Mouse (Mus musculus) ES-Bruce4 (cell line): Measurements from ENCODE around the gene BC037034. TPM values are rescaled to one million over a fixed set of nuclear protein-coding genes. Genes with fewer than 3 reads are reported as not detected.

Source experiments
- H3K27ac ChIP-seq: 2 replicates; pipeline ENCODE4 v1.5.1; 2012; ENCODE audit warnings: low read length, inconsistent platforms; ENCODE audit not compliant: insufficient read depth
- H3K27me3 ChIP-seq: 2 replicates; pipeline ENCODE4 v1.6.1; 2012; ENCODE audit warnings: mild to moderate bottlenecking, low read length, inconsistent platforms; ENCODE audit not compliant: control insufficient read depth, poor library complexity, insufficient read depth, severe bottlenecking
- H3K36me3 ChIP-seq: 2 replicates; pipeline ENCODE4 v1.6.1; 2012; ENCODE audit warnings: inconsistent platforms, mild to moderate bottlenecking, low read length, moderate library complexity; ENCODE audit not compliant: control insufficient read depth, poor library complexity, insufficient read depth, severe bottlenecking
- H3K4me1 ChIP-seq: one replicate; pipeline ENCODE4 v1.8.1; 2011; ENCODE audit warnings: low read length; ENCODE audit not compliant: control insufficient read depth, insufficient read depth
- H3K4me3 ChIP-seq: 2 replicates; pipeline ENCODE4 v1.5.1; 2011; ENCODE audit warnings: low read depth, mild to moderate bottlenecking, low read length
- H3K9ac ChIP-seq: 2 replicates; pipeline ENCODE4 v1.6.1; 2012; ENCODE audit warnings: low read depth, mild to moderate bottlenecking, inconsistent platforms; ENCODE audit not compliant: poor library complexity, severe bottlenecking
- H3K9me3 ChIP-seq: replicated peaks from 2 replicates; pipeline ENCODE4 v1.6.1; 2012; ENCODE audit warnings: mild to moderate bottlenecking, low read length, inconsistent platforms; ENCODE audit not compliant: control insufficient read depth, poor library complexity, insufficient read depth, severe bottlenecking
- CTCF ChIP-seq: IDR thresholded peaks from one replicate; pipeline ENCODE4 v1.8.1; 2011; ENCODE audit warnings: low read depth, low read length
- EP300 ChIP-seq: IDR thresholded peaks from 2 replicates; pipeline ENCODE4 v1.6.1; 2011; ENCODE audit warnings: low read depth, low read length; ENCODE audit not compliant: insufficient read depth
- POLR2A ChIP-seq: IDR thresholded peaks from one replicate; pipeline ENCODE4 v1.8.1; 2011; ENCODE audit warnings: low read length; ENCODE audit not compliant: insufficient read depth
- polyA plus RNA-seq: library from polyadenylated mRNA; stranded (reverse); fragments of >200 nt; gene quantifications from 2 replicates; pipeline ENCODE4 v1.2.4, GENCODE M21; 2011; ENCODE audit warnings: low read depth; ENCODE audit not compliant: missing spikeins, insufficient read depth, insufficient read length

The BC037034 gene
- polyA plus RNA-seq = 14.7 and 16.6 TPM in 2 replicates

GRCm38 (mm10) chr5:138263260-138264206 is at the start of gene BC037034:
BC037034 (minus strand) TSS chr5:138264033.
- H3K27ac ChIP-seq = no peak within 1 kb of the TSS
- peaks cover 10% of the 10 kb centered on the region; the same call in 1 of the 2 replicates for H3K36me3 ChIP-seq
- H3K9ac ChIP-seq = peak within 1 kb of the TSS; percentile 88

GRCm38 (mm10) chr5:138312795-138313194 is 49.0 kb upstream of the BC037034 start:
- Histone ChIP-seq H3K27me3 (no peaks in the 10 kb centered on the region), H3K4me3 (no peak overlapping the region), H3K36me3 (peaks cover 3% of the 10 kb centered on the region), H3K4me1 (no peaks in the 10 kb centered on the region), H3K9me3 (no peaks in the 10 kb centered on the region), H3K9ac (no peak overlapping the region), H3K27ac (no peak overlapping the region)
- no peak for TF ChIP-seq EP300
- no peak for TF ChIP-seq POLR2A

More at GRCm38 (mm10) chr5:138263260-138264206, at the start of gene BC037034:
- H3K4me3 ChIP-seq = peak within 1 kb of the TSS; percentile 84
- no peaks in the 10 kb centered on the region for H3K9me3 ChIP-seq
- no peaks in the 10 kb centered on the region for H3K4me1 ChIP-seq
- no peaks in the 10 kb centered on the region for H3K27me3 ChIP-seq
- TF ChIP-seq CTCF (no peak), POLR2A (peak; percentile 68)

DNA sequence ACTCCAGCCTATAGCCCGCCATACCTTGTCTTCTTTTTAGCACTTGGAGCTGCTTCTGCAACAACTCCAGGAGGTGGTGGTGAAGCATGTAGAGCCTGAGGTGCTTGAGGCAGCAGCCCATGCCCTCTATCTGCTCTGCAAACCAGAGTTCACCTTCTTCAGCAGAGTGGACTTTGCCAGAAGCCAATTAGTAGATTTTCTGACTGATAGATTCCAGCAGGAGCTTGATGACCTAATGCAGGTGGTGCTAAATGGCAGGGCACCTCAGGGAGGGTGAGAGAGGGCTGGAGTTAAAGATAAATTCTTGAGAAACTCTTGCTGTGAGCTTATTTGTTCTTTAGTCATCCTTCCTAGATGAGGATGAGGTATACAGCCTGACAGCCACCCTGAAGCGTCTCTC is 35.8 kb upstream of the BC037034 start:
- H3K9ac ChIP-seq = no peak overlapping the region
- H3K4me1 ChIP-seq = no peaks in the 10 kb centered on the region
- TF ChIP-seq CTCF = no peak
- no peak for TF ChIP-seq EP300
- TF ChIP-seq POLR2A = no peak
- no peak overlapping the region for H3K4me3 ChIP-seq
- no peak overlapping the region for H3K27ac ChIP-seq
- no peaks in the 10 kb centered on the region for H3K9me3 ChIP-seq
- H3K36me3 ChIP-seq = peaks cover 2% of the 10 kb centered on the region
- no peaks in the 10 kb centered on the region for H3K27me3 ChIP-seq

DNA sequence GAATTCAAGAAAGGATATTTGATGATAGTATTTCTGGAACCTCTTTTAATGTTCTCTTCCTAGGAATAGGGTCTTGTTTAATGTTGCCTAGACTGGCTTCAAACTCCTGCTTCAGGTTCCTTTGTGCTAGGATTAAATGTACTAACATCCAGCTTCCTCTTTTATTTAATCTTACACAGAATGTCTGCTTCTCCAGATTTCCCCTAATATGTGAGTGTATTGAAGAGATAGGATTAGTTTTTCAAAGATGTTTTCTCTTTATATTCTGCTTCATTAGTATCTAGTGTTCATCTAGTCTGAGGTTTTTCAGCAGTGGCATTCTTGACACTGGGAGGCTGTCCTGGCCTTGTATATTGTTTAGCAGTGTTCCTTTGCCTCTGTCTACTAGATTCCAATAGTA is 30.3 kb upstream of the BC037034 start:
- TF ChIP-seq EP300 = no peak
- TF ChIP-seq CTCF = no peak
- TF ChIP-seq POLR2A = no peak
- no peaks in the 10 kb centered on the region for H3K4me1 ChIP-seq

GRCm38 (mm10) chr5:138291638-138292037 is 27.8 kb upstream of the BC037034 start:
- Histone ChIP-seq H3K4me3 (no peak overlapping the region), H3K9ac (no peak overlapping the region), H3K27ac (no peak overlapping the region), H3K4me1 (no peaks in the 10 kb centered on the region), H3K36me3 (peaks cover 6% of the 10 kb centered on the region; the same call in 1 of the 2 replicates), H3K9me3 (no peaks in the 10 kb centered on the region), H3K27me3 (no peaks in the 10 kb centered on the region)
- TF ChIP-seq CTCF (no peak), EP300 (no peak), POLR2A (no peak)

More for the DNA sequence above, 30.3 kb upstream of the BC037034 start:
- Histone ChIP-seq H3K27ac (no peak overlapping the region), H3K4me3 (no peak overlapping the region), H3K36me3 (peaks cover 6% of the 10 kb centered on the region; the same call in 1 of the 2 replicates), H3K9ac (no peak overlapping the region), H3K9me3 (no peaks in the 10 kb centered on the region), H3K27me3 (no peaks in the 10 kb centered on the region)

DNA sequence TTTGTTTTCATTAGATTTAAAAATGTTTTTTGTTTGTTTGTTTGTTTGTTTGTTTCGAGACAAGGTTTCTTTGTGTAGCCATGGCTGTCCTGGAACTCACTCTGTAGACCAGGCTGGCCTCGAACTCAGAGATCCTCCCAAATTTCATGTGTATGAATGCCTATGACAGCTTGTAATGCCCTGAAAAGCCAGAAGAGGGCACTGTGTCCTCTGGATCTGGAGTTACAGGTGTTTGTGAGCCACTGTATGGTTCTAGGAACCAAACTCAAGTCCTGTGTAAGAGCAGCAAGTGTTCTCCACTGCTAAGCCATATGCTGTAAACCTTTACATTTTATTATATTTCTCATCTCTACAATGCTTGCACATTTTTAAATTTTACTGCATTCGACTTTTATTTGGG is 24.0 kb upstream of the BC037034 start:
- Histone ChIP-seq H3K4me3 (no peak overlapping the region), H3K9me3 (no peaks in the 10 kb centered on the region), H3K27me3 (no peaks in the 10 kb centered on the region), H3K27ac (no peak overlapping the region), H3K9ac (no peak overlapping the region), H3K4me1 (no peaks in the 10 kb centered on the region), H3K36me3 (peaks cover 6% of the 10 kb centered on the region; the same call in 1 of the 2 replicates)
- TF ChIP-seq CTCF = no peak
- no peak for TF ChIP-seq EP300
- no peak for TF ChIP-seq POLR2A
